Mouse (Mus musculus): ENCODE measurements around the gene Nckap5. TPM values are rescaled to one million over a fixed set of nuclear protein-coding genes. Genes with fewer than 3 reads are reported as not detected.

Nckap5 gene
- total and polyA plus RNA-seq, 3 experiments, result not detected

DNA sequence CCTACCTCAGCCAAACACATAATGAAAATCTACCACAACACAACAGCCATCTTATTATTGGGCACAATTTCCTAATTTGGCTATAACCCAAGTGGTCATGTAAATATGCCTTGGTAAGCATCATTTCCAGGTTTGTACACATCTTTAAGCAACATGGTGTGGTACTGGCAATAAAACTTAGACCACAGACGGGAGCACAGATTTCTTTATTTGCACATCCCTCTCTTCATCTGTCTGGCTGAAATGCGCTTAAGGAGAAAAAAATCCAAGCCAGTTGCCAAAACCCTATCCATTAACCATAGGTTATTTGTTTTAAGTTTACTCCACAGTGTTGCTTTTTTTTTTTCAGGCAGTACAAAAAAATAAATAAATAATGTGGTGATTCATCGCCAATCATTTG, 842.8 kb downstream of the Nckap5 start:
- Histone ChIP-seq H3K9ac (ENCODE audit: control insufficient read depth, low read depth, low read length, poor library complexity, severe bottlenecking) (no peak overlapping the region), H3K9me3 (replicated peaks; ENCODE audit: insufficient read depth, low read length) (no peaks in the 10 kb centered on the region), H3K27me3 (ENCODE audit: control insufficient read depth in 1 of 2, insufficient read depth in 2 of 2, low read length in 2 of 2) (no peaks in the 10 kb centered on the region), H3K27ac (ENCODE audit: control insufficient read depth, low read depth, low read length) (no peak overlapping the region), H3K4me3 (ENCODE audit: control insufficient read depth in 1 of 2, insufficient read depth in 1 of 2, low read depth in 2 of 2, low read length in 2 of 2) (no peak overlapping the region), H3K4me1 (ENCODE audit: control insufficient read depth in 1 of 2, insufficient read depth in 2 of 2, low read length in 2 of 2) (no peaks in the 10 kb centered on the region), H3K36me3 (ENCODE audit: control insufficient read depth in 1 of 2, insufficient read depth in 2 of 2, low read length in 2 of 2) (no peaks in the 10 kb centered on the region), H3K79me2 (ENCODE audit: control insufficient read depth, insufficient read depth, low read length, poor library complexity) (no peaks in the 10 kb centered on the region)
- TF ChIP-seq TAL1 (IDR thresholded peaks at IDR 0.05; ENCODE audit: low read length), result no peak
- no peak for TF ChIP-seq MAZ (IDR thresholded peaks at IDR 0.05; ENCODE audit: low read depth, low read length)
- TF ChIP-seq MAFK (IDR thresholded peaks at IDR 0.05; ENCODE audit: borderline replicate concordance, low read depth, low read length), result no peak
- DNase-seq (ENCODE audit: low read depth, low spot score), result no peak

GRCm38 (mm10) chr1:125984570-125984969, 846.0 kb downstream of the Nckap5 start:
- H3K27me3 ChIP-seq (ENCODE audit: control insufficient read depth in 1 of 2, insufficient read depth in 2 of 2, low read length in 2 of 2), result no peaks in the 10 kb centered on the region
- H3K9ac ChIP-seq (ENCODE audit: control insufficient read depth, low read depth, low read length, poor library complexity, severe bottlenecking), result no peak overlapping the region
- no peaks in the 10 kb centered on the region for H3K4me1 ChIP-seq (ENCODE audit: control insufficient read depth in 1 of 2, insufficient read depth in 2 of 2, low read length in 2 of 2)
- H3K27ac ChIP-seq (ENCODE audit: control insufficient read depth, low read depth, low read length), result no peak overlapping the region
- TF ChIP-seq KAT2A (conservative IDR thresholded peaks at IDR 0.05; ENCODE audit: low read depth, low read length), result no peak
- TF ChIP-seq ZKSCAN1 (IDR thresholded peaks at IDR 0.05; ENCODE audit: low read depth, low read length), result no peak
- TF ChIP-seq USF1 (IDR thresholded peaks at IDR 0.05; ENCODE audit: low read depth, low read length), result no peak
- no peak for TF ChIP-seq MYC (IDR thresholded peaks at IDR 0.05; ENCODE audit: low read depth, low read length)
- TF ChIP-seq MXI1 (IDR thresholded peaks at IDR 0.05; ENCODE audit: low read depth, low read length), result no peak
- no peaks in the 10 kb centered on the region for H3K9me3 ChIP-seq (replicated peaks; ENCODE audit: insufficient read depth, low read length)
- DNase-seq (ENCODE audit: low read depth, low spot score), result no peak
- H3K79me2 ChIP-seq (ENCODE audit: control insufficient read depth, insufficient read depth, low read length, poor library complexity), result no peaks in the 10 kb centered on the region
- H3K36me3 ChIP-seq (ENCODE audit: control insufficient read depth in 1 of 2, insufficient read depth in 2 of 2, low read length in 2 of 2), result no peaks in the 10 kb centered on the region
- no peak overlapping the region for H3K4me3 ChIP-seq (ENCODE audit: control insufficient read depth in 1 of 2, insufficient read depth in 1 of 2, low read depth in 2 of 2, low read length in 2 of 2)

DNA sequence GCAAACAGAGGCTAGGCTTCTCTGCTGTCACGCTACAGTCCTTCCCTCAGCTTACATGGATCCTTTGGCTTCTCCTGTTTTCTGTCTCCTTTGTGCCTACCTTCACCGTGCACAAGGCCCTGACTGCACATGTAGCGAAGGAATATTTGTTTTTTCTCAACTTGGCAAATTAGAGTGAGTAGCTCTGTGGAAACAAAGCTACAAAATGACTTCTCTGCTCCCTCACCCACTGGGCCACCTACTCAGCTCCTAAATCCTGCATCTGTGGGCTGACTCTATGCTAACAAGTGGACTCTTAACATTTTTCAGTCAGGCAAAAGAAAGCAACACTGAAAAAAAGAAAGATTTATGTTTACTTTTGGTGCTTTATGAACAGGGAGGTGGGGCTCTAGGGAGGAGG, 856.0 kb downstream of the Nckap5 start:
- H3K9me3 ChIP-seq (replicated peaks; ENCODE audit: insufficient read depth, low read length), result no peaks in the 10 kb centered on the region
- DNase-seq (ENCODE audit: low read depth, low spot score), result no peak
- no peak for TF ChIP-seq MEF2A (IDR thresholded peaks at IDR 0.05; ENCODE audit: extremely low read depth, insufficient replicate concordance, low read depth, low read length, poor library complexity, severe bottlenecking)
- TF ChIP-seq CHD2 (IDR thresholded peaks at IDR 0.05; ENCODE audit: low read length), result no peak
- no peak for TF ChIP-seq RAD21 (IDR thresholded peaks at IDR 0.05; ENCODE audit: low read depth, low read length)
- TF ChIP-seq ELF1 (IDR thresholded peaks at IDR 0.05; ENCODE audit: low read depth, low read length), result no peak
- no peak for TF ChIP-seq TCF12 (IDR thresholded peaks at IDR 0.05; ENCODE audit: low read depth, low read length)

More for the DNA sequence above, 856.0 kb downstream of the Nckap5 start:
- Histone ChIP-seq H3K36me3 (ENCODE audit: control insufficient read depth in 1 of 2, insufficient read depth in 2 of 2, low read length in 2 of 2) (no peaks in the 10 kb centered on the region), H3K4me3 (ENCODE audit: control insufficient read depth in 1 of 2, insufficient read depth in 1 of 2, low read depth in 2 of 2, low read length in 2 of 2) (no peak overlapping the region), H3K79me2 (ENCODE audit: control insufficient read depth, insufficient read depth, low read length, poor library complexity) (no peaks in the 10 kb centered on the region), H3K27me3 (ENCODE audit: control insufficient read depth in 1 of 2, insufficient read depth in 2 of 2, low read length in 2 of 2) (no peaks in the 10 kb centered on the region), H3K4me1 (ENCODE audit: control insufficient read depth in 1 of 2, insufficient read depth in 2 of 2, low read length in 2 of 2) (no peaks in the 10 kb centered on the region), H3K27ac (ENCODE audit: control insufficient read depth, low read depth, low read length) (no peak overlapping the region), H3K9ac (ENCODE audit: control insufficient read depth, low read depth, low read length, poor library complexity, severe bottlenecking) (no peak overlapping the region)

Measured in MEL (cell line).